In the genomic region with DNA sequence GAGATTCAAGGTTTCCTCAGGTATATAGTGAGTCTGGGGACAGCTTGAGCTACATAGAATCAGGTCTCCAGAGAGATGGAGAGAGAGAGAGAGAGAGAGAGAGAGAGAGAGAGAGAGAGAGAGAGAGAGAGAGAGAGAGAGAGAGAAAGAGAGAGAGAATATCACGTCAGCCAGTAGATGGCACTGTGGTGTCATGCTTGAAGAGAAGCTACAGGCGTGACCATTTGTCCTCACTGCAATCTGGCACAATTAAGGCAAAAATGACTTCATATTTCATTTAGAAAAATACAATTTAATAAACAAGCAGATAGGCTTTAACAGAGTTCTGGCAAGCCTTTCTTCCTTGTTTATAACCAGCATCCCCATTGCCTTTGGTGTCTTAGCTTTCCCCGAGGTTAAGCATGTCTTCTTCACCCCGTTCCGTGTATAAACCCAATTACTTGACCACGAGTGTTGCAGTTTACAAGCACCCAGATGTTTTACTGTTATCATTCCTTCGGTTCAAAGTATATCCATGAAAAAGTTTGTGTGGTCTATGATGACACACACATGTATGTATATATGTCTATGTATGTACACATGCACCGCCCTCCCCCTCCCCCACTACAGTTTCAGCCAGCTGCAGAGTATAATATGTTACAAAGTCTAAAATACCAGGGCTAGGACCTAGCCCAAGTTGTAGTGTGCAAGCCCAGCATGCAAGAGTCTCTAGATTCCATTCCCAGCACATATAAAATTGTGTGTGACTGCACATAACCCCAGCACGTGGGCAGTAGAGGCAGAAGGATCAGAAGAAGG, we compare ENCODE assay signal across 7 mouse cellular contexts. TPM values are rescaled to one million over a fixed set of nuclear protein-coding genes. Genes with fewer than 3 reads are reported as not detected.
DNase-seq lines count a peak whose midpoint lies in the region; TF ChIP-seq lines count a peak whose summit lies in the region.

No protein-coding gene starts in this region.

- no peak overlapping the region for H3K9ac ChIP-seq in CH12.LX (ENCODE audit: insufficient read depth, low read depth)

- no peaks in the 10 kb centered on the region for H3K9me3 ChIP-seq in CH12.LX (replicated peaks; ENCODE audit: low read length)

- TF ChIP-seq EP300 in CH12.LX (IDR thresholded peaks at IDR 0.05; ENCODE audit: low read length): no peak

- no peak overlapping the region for H3K4me3 ChIP-seq in CH12.LX (replicated peaks in 1 of 3; ENCODE audit: low read depth in 2 of 3, low read length in 2 of 3, poor library complexity in 1 of 3)
- peak overlapping the region; percentile 30; the same call in 1 of the 2 replicates for H3K4me3 ChIP-seq in layer of hippocampus, adult 2 months

- H3K27ac ChIP-seq in CH12.LX (ENCODE audit: insufficient read depth, low read depth): no peak overlapping the region
- peak overlapping the region; percentile 43 for H3K27ac ChIP-seq in layer of hippocampus, adult 2 months

- dilution Hi-C loops in CH12.LX (cut with MboI; ENCODE audit: extremely low pct_ligation_motif_present, extremely low pct_unique_long_range_greater_than_20kb, low sequenced_read_pairs): no loop called here

- in situ Hi-C loops in CH12.LX (cut with MboI; ENCODE audit: low pct_ligation_motif_present, low pct_unique_long_range_greater_than_20kb, low sequenced_read_pairs): loop anchor here (5.0 to 25.0 kb wide), 3 partner anchors 200 to 835 kb away; no protein-coding TSS in a partner anchor

- H3K4me2 ChIP-seq in CH12.LX (ENCODE audit: insufficient read depth, low read depth, poor library complexity, severe bottlenecking): no peak overlapping the region

- TF ChIP-seq RAD21 in CH12.LX (IDR thresholded peaks at IDR 0.05; ENCODE audit: low read depth, low read length): peak; percentile 82

- no peaks in the 10 kb centered on the region for H3K36me3 ChIP-seq in CH12.LX (replicated peaks in 1 of 2; ENCODE audit: control insufficient read depth in 1 of 2, insufficient read depth in 1 of 2, low read length in 1 of 2)

- H3K79me2 ChIP-seq in CH12.LX (replicated peaks; ENCODE audit: control insufficient read depth, extremely low read depth, insufficient read depth, poor library complexity, severe bottlenecking): no peaks in the 10 kb centered on the region

- TF ChIP-seq POLR2A in CH12.LX (IDR thresholded peaks at IDR 0.05; ENCODE audit: low read depth, low read length): no peak

- peaks cover 0 to 9% of the 10 kb centered on the region in 2 experiments; a peak in 2 of 4 replicates for H3K4me1 ChIP-seq in CH12.LX (ENCODE audit: control insufficient read depth in 1 of 2, insufficient read depth in 2 of 2)

- DNase-seq in CH12.LX (ENCODE audit: extremely low read depth) (peak; percentile 69), ZHBTc4 (ENCODE audit: low read depth, low spot score) (peak; percentile 42)
- DNase-seq in embryo, embryonic 10 days (ENCODE audit: low spot score): peak; percentile 86
- DNase-seq in heart, postnatal 14 days: peak; percentile 57 to 78
- DNase-seq in layer of hippocampus, adult 2 months (ENCODE audit: low spot score in 2 of 2): peak; percentile 65 to 76
- DNase-seq in lung, postnatal 36 days: peak; percentile 82
- peak; percentile 36 for DNase-seq in skeletal muscle tissue, adult 2 months (ENCODE audit: low read depth, low spot score)

- intact Hi-C loops in heart, postnatal 14 days (cut with DNase I): loop anchor here (1.0 to 5.0 kb wide), 4 partner anchors 80 to 395 kb away; no protein-coding TSS in a partner anchor

- peak; percentile 39 to 81 for TF ChIP-seq CTCF in CH12.LX (conservative IDR thresholded peaks at IDR 0.05 in 1 of 2, IDR thresholded peaks at IDR 0.05 in 1 of 2; ENCODE audit: low read depth in 2 of 2, low read length in 2 of 2)
- peak; percentile 79 for TF ChIP-seq CTCF in layer of hippocampus, adult 2 months (conservative IDR thresholded peaks at IDR 0.05)

- H3K27me3 ChIP-seq in CH12.LX (replicated peaks): no peaks in the 10 kb centered on the region

TF ChIP-seq in CH12.LX, 34 proteins besides CTCF, POLR2A, EP300 and RAD21:
- TF ChIP-seq ELF1 (IDR thresholded peaks at IDR 0.05; ENCODE audit: low read depth, low read length) (no peak), ZC3H11A (IDR thresholded peaks at IDR 0.05; ENCODE audit: low read depth, low read length) (0 out of 2 replicates have a peak, but pooled peaks have one; percentile 33), MEF2A (IDR thresholded peaks at IDR 0.05; ENCODE audit: borderline replicate concordance, low read depth, low read length) (no peak), POLR2AphosphoS2 (IDR thresholded peaks at IDR 0.05; ENCODE audit: low read depth, low read length) (no peak), HCFC1 (IDR thresholded peaks at IDR 0.05; ENCODE audit: low read depth, low read length) (no peak), BHLHE40 (IDR thresholded peaks at IDR 0.05; ENCODE audit: low read depth, low read length) (0 out of 2 replicates have a peak, but pooled peaks have one; percentile 26), MXI1 (IDR thresholded peaks at IDR 0.05; ENCODE audit: low read depth, low read length) (no peak), MAX (IDR thresholded peaks at IDR 0.05; ENCODE audit: low read length) (no peak), IRF4 (IDR thresholded peaks at IDR 0.05; ENCODE audit: low read depth, low read length) (no peak), MAZ (IDR thresholded peaks at IDR 0.05; ENCODE audit: low read depth, low read length) (no peak), ZMIZ1 (IDR thresholded peaks at IDR 0.05; ENCODE audit: low read depth, low read length) (no peak), NRF1 (IDR thresholded peaks at IDR 0.05; ENCODE audit: low read depth, low read length) (no peak), TCF12 (IDR thresholded peaks at IDR 0.05; ENCODE audit: low read depth, low read length) (no peak), JUND (conservative IDR thresholded peaks at IDR 0.05; ENCODE audit: low read depth, low read length) (peak; percentile 71), RCOR1 (conservative IDR thresholded peaks at IDR 0.05; ENCODE audit: low read depth, low read length) (no peak), SMC3 (IDR thresholded peaks at IDR 0.05; ENCODE audit: low read depth, low read length) (peak; percentile 84), MYC (IDR thresholded peaks at IDR 0.05; ENCODE audit: low read depth, low read length) (0 out of 2 replicates have a peak, but pooled peaks have one; percentile 28), JUN (IDR thresholded peaks at IDR 0.05; ENCODE audit: insufficient read depth, low read depth, low read length) (no peak)

RNA-seq across cellular contexts. Expression of a gene that starts 53.8 kb away (rescaled TPM):
- total RNA-seq in CH12.LX (2012; rRNA removed): 3.9 and 4.7 TPM in 2 replicates
- 4.5 and 6.2 TPM in 2 replicates for total RNA-seq in CH12.LX (2014; rRNA removed)
- polyA plus RNA-seq in CH12.LX (2012; ENCODE audit: insufficient read length, low read depth): 6.9 and 8.3 TPM in 2 replicates
- 10 to 100 TPM; 78.4 to 78.6 TPM for total RNA-seq in heart, postnatal 14 days (2021)
- 100 to 1,000 TPM; 474 to 477 TPM for total RNA-seq in layer of hippocampus, adult 2 months (2021)

Comparison
In these comparisons a context has a peak if more than half of its experiments do, and no peak if none do; other contexts are left out.
1. DNase-seq: peak in every context shown above with its lines; median percentile 86 in embryo, embryonic 10 days; 82 in lung, postnatal 36 days; 70 in layer of hippocampus, adult 2 months; 69 in CH12.LX; 68 in heart, postnatal 14 days; 42 in ZHBTc4; 36 in skeletal muscle tissue, adult 2 months.
2. RNA of a gene that starts 53.8 kb away (total RNA-seq): 474 to 477 TPM in layer of hippocampus, adult 2 months and 78.4 to 78.6 TPM in heart, postnatal 14 days; 3.9 to 6.2 TPM in CH12.LX; every median in the first group is over 10 times any median in the second.